Mouse (Mus musculus) intestine, postnatal 0 days (tissue): ENCODE measurements around the gene Nr0b2. TPM values are rescaled to one million over a fixed set of nuclear protein-coding genes. Genes with fewer than 3 reads are reported as not detected.

Experiments
- ATAC-seq: fragments of 200-750 bp; cut with Nextera tagmentation; 2 replicates; pipeline ENCODE4 v1.8.0; 2017; ENCODE audit warnings: mild to moderate bottlenecking, moderate TSS enrichment, moderate library complexity
- H3K27ac ChIP-seq: fragments of 300-500 bp; sonication (generic); 2 replicates; pipeline ENCODE4 v1.5.1; 2014; ENCODE audit warnings: mild to moderate bottlenecking, low read depth, low read length, moderate library complexity
- H3K27me3 ChIP-seq: fragments of 300-500 bp; sonication (generic); replicated peaks from 2 replicates; pipeline ENCODE4 v1.6.1; 2014; ENCODE audit warnings: low read length, mixed read lengths; ENCODE audit not compliant: control insufficient read depth, insufficient read depth
- H3K36me3 ChIP-seq: fragments of 300-500 bp; sonication (generic); 2 replicates; pipeline ENCODE4 v1.6.1; 2014; ENCODE audit warnings: mild to moderate bottlenecking, moderate library complexity; ENCODE audit not compliant: control insufficient read depth, insufficient read depth
- H3K4me1 ChIP-seq: fragments of 300-500 bp; sonication (generic); replicated peaks from 2 replicates; pipeline ENCODE4 v1.6.1; 2014; ENCODE audit warnings: antibody characterized with exemption, low read length, mixed read lengths; ENCODE audit not compliant: control insufficient read depth, insufficient read depth
- H3K4me2 ChIP-seq: fragments of 300-500 bp; sonication (generic); replicated peaks from 2 replicates; pipeline ENCODE4 v1.6.1; 2014; ENCODE audit warnings: low read depth, mild to moderate bottlenecking, moderate library complexity
- H3K4me3 ChIP-seq: fragments of 300-500 bp; sonication (generic); 2 replicates; pipeline ENCODE4 v1.5.1; 2014; ENCODE audit warnings: low read depth, low read length
- H3K9ac ChIP-seq: fragments of 300-500 bp; sonication (generic); 2 replicates; pipeline ENCODE4 v1.6.1; 2014; ENCODE audit warnings: mild to moderate bottlenecking, low read depth, low read length
- H3K9me3 ChIP-seq: fragments of 300-500 bp; sonication (generic); 2 replicates; pipeline ENCODE4 v1.6.1; 2016; ENCODE audit warnings: mixed run types; ENCODE audit not compliant: control insufficient read depth
- CTCF ChIP-seq: sonication (generic); IDR thresholded peaks from 2 replicates; pipeline ENCODE4 v1.5.1; 2016; ENCODE audit warnings: low read depth, mild to moderate bottlenecking, control low read depth, antibody characterized with exemption, moderate library complexity
- WGBS: fragments of 180-500 bp; shearing (Covaris S2); extraction: QIAGEN DNeasy Blood & Tissue Kit; methylation state at CpG from one replicate; pipeline ENCODE4 v1.1.7; 2014; 5-methylcytosine and 5-hydroxymethylcytosine counted together
- polyA plus RNA-seq: library from polyadenylated mRNA; unstranded; fragments of >200 nt; fragmentation: Nextera tagmentation; extraction: Ambion mirVana; gene quantifications from 2 replicates; pipeline ENCODE4 v1.2.1, GENCODE M21; 2015

Gene Nr0b2
- polyA plus RNA-seq, 1 experiment from 2014 or later = 34.8 TPM

DNA sequence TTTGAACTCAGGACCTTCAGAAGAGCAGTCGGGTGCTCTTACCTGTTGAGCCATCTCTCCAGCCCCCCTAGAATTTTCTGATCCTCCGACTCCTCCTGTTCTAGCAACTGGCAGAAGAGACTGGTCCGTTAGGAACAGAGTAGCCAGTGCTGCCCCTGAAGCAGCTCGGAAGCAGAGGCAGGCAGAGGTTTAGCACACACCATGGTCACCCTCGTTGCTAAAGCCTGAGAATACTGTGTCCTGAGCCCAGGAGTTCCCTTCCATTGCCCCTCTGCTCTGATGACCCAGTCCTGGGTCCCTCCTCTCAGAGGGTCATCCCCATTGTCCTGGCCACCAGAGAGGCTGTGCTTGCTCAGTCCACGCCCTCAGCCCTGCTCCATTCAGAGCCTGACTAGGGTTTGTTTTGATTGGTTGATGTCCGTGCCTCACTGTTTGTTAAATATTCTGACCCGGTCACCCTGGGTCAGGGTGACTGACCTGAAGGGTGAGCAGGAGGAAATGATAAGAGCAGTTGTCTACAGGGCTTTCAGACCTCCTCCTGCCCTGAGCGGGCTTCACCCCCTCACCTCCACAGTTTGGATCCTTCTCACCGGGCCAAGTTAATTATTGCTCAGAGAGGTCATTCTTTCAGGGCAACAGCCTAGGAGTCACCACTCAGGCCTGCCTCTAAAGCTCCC, 4.0 kb downstream of the Nr0b2 start:
- no peak overlapping the region for H3K27ac ChIP-seq
- no peaks in the 10 kb centered on the region for H3K9me3 ChIP-seq
- no peaks in the 10 kb centered on the region for H3K4me1 ChIP-seq
- H3K36me3 ChIP-seq = no peaks in the 10 kb centered on the region
- H3K4me3 ChIP-seq = no peak overlapping the region
- TF ChIP-seq CTCF = no peak
- H3K9ac ChIP-seq = no peak overlapping the region
- peak; percentile 32 for ATAC-seq
- no peaks in the 10 kb centered on the region for H3K27me3 ChIP-seq
- peak overlapping the region; percentile 35 for H3K4me2 ChIP-seq
- 29% methylated on average over 10 of the region's 10 CpGs for WGBS

DNA sequence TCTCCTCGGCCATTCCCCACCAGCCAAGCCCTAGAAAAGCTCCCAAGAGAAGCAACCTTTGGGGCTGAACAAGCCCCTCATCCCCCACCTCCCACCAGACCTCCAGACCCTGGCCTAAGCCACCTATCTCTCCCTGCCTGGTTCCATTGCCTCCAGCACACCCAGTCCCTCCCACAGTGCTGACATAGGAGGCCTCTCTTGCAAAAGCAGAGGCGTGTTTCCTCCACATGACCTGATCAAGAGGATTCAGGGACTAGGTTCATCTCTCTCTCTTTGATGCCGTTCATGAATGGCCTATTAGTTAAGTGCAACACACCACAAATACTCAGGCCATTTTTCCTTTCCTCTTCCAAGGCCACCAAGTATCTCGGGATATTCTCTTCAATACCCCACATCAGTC, 6.7 kb downstream of the Nr0b2 start:
- no peak for ATAC-seq
- H3K27ac ChIP-seq = peak overlapping the region; percentile 24; the same call in 1 of the 2 replicates
- H3K4me3 ChIP-seq = no peak overlapping the region
- no peaks in the 10 kb centered on the region for H3K27me3 ChIP-seq
- no peaks in the 10 kb centered on the region for H3K9me3 ChIP-seq
- no peak overlapping the region for H3K9ac ChIP-seq
- no peaks in the 10 kb centered on the region for H3K36me3 ChIP-seq
- TF ChIP-seq CTCF = no peak
- no peak overlapping the region for H3K4me2 ChIP-seq
- 54% methylated on average over 4 of the region's 4 CpGs for WGBS
- H3K4me1 ChIP-seq = no peaks in the 10 kb centered on the region

DNA sequence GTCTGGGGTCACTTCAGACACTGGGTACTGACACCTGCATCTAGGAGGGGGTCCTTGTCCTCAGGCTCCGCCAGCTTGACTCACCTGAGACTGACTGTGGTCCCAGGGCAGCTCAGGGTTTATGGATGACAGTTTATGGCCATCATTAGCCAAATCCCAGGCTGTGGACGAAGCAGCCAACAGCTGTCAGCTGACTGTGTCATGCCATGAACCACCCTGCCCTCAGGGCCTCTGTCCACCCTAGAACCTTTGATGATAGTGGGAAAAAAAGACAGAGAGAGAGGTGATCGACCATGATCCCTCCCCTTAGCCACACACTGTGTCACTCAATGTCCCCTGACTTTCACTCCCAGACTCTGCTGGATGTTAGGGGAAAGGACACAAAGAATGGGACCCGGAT, 8.4 kb downstream of the Nr0b2 start:
- Histone ChIP-seq H3K4me1 (no peaks in the 10 kb centered on the region), H3K9me3 (no peaks in the 10 kb centered on the region), H3K4me3 (no peak overlapping the region), H3K27ac (peak overlapping the region; percentile 46; the same call in 1 of the 2 replicates), H3K36me3 (no peaks in the 10 kb centered on the region), H3K4me2 (no peak overlapping the region), H3K27me3 (no peaks in the 10 kb centered on the region), H3K9ac (no peak overlapping the region)
- peak; percentile 64 for ATAC-seq
- WGBS = 41% methylated on average over 4 of the region's 4 CpGs
- TF ChIP-seq CTCF = no peak

DNA sequence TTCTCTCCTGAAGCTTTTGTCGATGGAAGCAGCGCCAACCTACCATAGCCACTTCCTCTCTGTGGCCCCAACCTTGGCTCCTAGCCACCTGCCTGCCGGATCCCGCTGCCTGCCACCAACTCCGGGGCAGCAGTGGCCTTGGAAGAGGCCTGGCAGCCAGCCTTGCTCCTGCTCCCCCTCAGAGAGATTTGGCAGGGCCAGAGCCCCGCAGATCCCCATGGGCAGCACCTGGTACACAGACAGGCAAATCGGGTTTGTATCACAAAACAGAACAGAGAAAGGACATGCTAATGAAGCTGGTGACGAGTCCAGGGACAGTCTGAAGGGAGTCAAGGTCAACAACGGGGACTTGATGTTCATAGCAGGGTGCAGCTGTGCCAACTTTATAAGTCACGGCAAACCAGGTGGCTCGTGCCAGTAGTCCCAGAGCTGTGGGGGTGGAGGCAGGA, 10.0 kb downstream of the Nr0b2 start:
- Histone ChIP-seq H3K4me1 (no peaks in the 10 kb centered on the region), H3K27me3 (no peaks in the 10 kb centered on the region), H3K4me2 (no peak overlapping the region), H3K9me3 (no peaks in the 10 kb centered on the region), H3K4me3 (no peak overlapping the region), H3K36me3 (no peaks in the 10 kb centered on the region), H3K27ac (no peak overlapping the region), H3K9ac (no peak overlapping the region)
- no peak for TF ChIP-seq CTCF
- WGBS = 67% methylated on average over 11 of the region's 11 CpGs
- no peak for ATAC-seq

DNA sequence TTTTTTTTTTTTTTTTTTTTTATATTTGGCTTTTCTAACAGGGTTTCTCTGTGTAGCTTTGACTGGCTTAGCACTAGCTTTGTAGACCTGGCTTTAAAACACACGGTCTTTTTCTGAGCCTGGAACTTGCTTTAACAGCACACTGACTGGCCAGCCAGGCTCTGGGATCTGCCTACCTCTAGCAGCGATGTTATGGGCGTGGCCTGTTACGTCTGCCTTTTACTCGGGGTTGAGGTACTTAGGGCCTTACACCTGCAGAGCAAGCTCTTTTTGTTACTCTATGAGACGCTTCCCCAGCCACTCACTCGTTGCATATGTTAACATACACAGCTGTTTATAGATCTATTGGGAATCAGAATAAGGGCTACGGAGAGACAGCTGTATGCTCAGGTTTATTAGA, 14.1 kb downstream of the Nr0b2 start:
- Histone ChIP-seq H3K4me3 (no peak overlapping the region), H3K4me2 (no peak overlapping the region), H3K36me3 (no peaks in the 10 kb centered on the region), H3K27ac (no peak overlapping the region), H3K4me1 (no peaks in the 10 kb centered on the region), H3K27me3 (no peaks in the 10 kb centered on the region), H3K9me3 (no peaks in the 10 kb centered on the region), H3K9ac (no peak overlapping the region)
- TF ChIP-seq CTCF = no peak
- WGBS = 23% methylated on average over 8 of the region's 8 CpGs
- ATAC-seq = no peak

DNA sequence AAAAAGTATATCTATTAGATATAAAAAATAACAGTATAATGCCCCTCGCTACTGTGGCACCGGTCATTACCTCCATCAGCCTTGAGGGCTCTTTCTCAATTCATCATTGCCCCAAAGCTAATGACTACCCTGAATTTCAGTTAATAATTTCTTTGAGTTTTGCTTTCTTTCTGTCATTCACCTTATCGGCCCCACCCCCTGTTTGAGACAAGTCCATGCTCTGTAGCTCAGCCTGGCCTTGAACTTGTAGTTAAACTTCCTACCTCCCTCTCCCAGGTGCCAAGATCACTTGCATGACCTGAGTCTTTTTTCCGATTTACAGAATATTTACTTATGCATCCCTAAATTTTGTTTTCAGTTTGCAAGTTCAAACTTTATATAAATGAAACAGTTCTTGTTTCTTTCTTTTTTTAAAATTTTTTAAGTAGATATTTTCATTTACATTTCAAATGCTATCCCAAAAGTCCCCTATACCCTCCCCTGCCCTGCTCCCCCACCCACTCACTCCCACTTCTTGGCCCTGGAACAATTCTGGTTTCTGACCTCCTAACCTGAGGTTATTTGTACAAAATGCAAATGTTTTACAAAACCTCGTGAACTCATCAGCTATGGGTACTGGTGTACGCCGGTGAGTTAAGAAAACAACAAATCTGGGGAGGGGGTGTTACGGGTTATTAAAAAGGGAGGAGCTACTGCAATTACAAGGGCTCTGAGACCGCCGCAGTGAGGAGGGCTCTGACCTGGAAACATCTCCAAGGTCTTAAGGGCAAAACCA, 16.3 kb downstream of the Nr0b2 start:
- peak overlapping the region; percentile 81 for H3K27ac ChIP-seq
- no peaks in the 10 kb centered on the region for H3K9me3 ChIP-seq
- WGBS = 39% methylated on average over 10 of the region's 10 CpGs
- H3K9ac ChIP-seq = peak overlapping the region; percentile 27; the same call in 1 of the 2 replicates
- ATAC-seq = peak; percentile 28
- no peak overlapping the region for H3K4me3 ChIP-seq
- H3K27me3 ChIP-seq = no peaks in the 10 kb centered on the region
- peak overlapping the region; percentile 43; the same call in 1 of the 2 replicates for H3K4me2 ChIP-seq
- H3K4me1 ChIP-seq = no peaks in the 10 kb centered on the region
- TF ChIP-seq CTCF = no peak
- no peaks in the 10 kb centered on the region for H3K36me3 ChIP-seq
